Mouse (Mus musculus): Measurements from ENCODE around the gene Terb1. TPM values are rescaled to one million over a fixed set of nuclear protein-coding genes. Genes with fewer than 3 reads are reported as not detected.

Terb1 gene
- polyA plus RNA-seq, 1 experiment from 2014 or later: 0.70 TPM

- Histone ChIP-seq H3K27ac (ENCODE audit: low read depth, low read length) (no peak overlapping the region), H3K4me3 (ENCODE audit: low read depth, low read length) (no peak overlapping the region; the same call in 1 of the 2 replicates), H3K4me2 (ENCODE audit: low read depth, low read length) (peak overlapping the region; percentile 100), H3K4me1 (ENCODE audit: control insufficient read depth, insufficient read depth, low read length) (0 out of 2 replicates have a peak, but pooled peaks cover 5% of the 10 kb centered on the region), H3K36me3 (ENCODE audit: control insufficient read depth, insufficient read depth, low read length) (peaks cover 13% of the 10 kb centered on the region; the same call in 1 of the 2 replicates), H3K9ac (replicated peaks; ENCODE audit: low read depth, low read length) (no peak overlapping the region), H3K9me3 (ENCODE audit: control insufficient read depth, low read length) (no peaks in the 10 kb centered on the region), H3K27me3 (ENCODE audit: control insufficient read depth, insufficient read depth, low read length) (no peaks in the 10 kb centered on the region)
- 70% methylated on average over 3 of the region's 3 CpGs for WGBS
- peak; percentile 52; the same call in 1 of the 2 replicates for ATAC-seq (ENCODE audit: low read depth)
These were observed 424 bp upstream of the Terb1 start for GRCm38 (mm10) chr8:104510134-104510533.

DNA sequence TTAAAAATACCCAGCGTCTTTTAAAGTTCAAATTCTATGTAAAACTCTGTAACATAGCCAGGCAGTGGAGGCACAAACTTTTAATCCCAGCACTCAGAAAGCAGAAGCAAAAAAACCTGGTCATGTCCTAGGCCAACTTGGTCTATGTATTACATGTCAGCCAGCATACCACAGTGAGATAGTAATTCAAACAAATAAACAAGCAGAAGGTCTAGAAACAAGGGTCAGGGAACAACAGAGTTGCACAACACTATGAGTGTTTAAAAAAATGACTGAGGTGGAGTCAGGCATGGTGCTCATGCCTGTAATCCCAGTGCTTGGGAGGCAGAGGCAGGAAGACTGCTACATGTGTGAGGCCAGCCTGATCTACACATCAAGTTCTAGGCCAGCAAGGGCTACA is 30.6 kb downstream of the Terb1 start:
- Histone ChIP-seq H3K9ac (replicated peaks; ENCODE audit: low read depth, low read length) (no peak overlapping the region), H3K9me3 (ENCODE audit: control insufficient read depth, low read length) (no peaks in the 10 kb centered on the region), H3K4me1 (ENCODE audit: control insufficient read depth, insufficient read depth, low read length) (no peaks in the 10 kb centered on the region), H3K4me3 (ENCODE audit: low read depth, low read length) (no peak overlapping the region), H3K36me3 (ENCODE audit: control insufficient read depth, insufficient read depth, low read length) (no peaks in the 10 kb centered on the region), H3K4me2 (ENCODE audit: low read depth, low read length) (no peak overlapping the region), H3K27me3 (ENCODE audit: control insufficient read depth, insufficient read depth, low read length) (no peaks in the 10 kb centered on the region), H3K27ac (ENCODE audit: low read depth, low read length) (no peak overlapping the region)
- WGBS: 62% methylated on average over 1 of the region's 1 CpGs
- ATAC-seq (ENCODE audit: low read depth): no peak

DNA sequence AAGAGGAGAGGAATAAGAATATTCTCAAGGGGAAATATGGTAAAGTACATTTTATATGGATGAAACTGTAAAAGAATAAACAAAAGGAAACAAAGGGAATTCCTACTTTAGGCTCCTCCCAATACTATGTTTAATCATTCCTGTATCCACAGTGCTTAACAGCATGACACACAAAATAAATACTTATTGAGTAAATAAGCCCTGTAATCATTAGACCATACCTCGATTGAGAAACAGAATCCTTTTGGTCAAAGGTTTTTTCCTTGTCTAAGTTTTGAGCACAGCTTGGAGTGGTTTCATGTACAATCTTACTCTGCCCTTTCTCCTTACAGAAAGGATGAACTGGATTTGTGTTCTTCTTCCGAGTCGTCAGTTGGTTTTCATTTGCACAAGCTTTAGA is 37.2 kb downstream of the Terb1 start:
- WGBS: 87% methylated on average over 3 of the region's 3 CpGs
- Histone ChIP-seq H3K27me3 (ENCODE audit: control insufficient read depth, insufficient read depth, low read length) (no peaks in the 10 kb centered on the region), H3K9ac (replicated peaks; ENCODE audit: low read depth, low read length) (no peak overlapping the region), H3K36me3 (ENCODE audit: control insufficient read depth, insufficient read depth, low read length) (no peaks in the 10 kb centered on the region), H3K4me3 (ENCODE audit: low read depth, low read length) (no peak overlapping the region), H3K4me1 (ENCODE audit: control insufficient read depth, insufficient read depth, low read length) (no peaks in the 10 kb centered on the region), H3K27ac (ENCODE audit: low read depth, low read length) (no peak overlapping the region), H3K4me2 (ENCODE audit: low read depth, low read length) (no peak overlapping the region), H3K9me3 (ENCODE audit: control insufficient read depth, low read length) (no peaks in the 10 kb centered on the region)
- no peak for ATAC-seq (ENCODE audit: low read depth)

- WGBS: 68% methylated on average over 2 of the region's 2 CpGs
- Histone ChIP-seq H3K4me2 (ENCODE audit: low read depth, low read length) (no peak overlapping the region), H3K4me1 (ENCODE audit: control insufficient read depth, insufficient read depth, low read length) (no peaks in the 10 kb centered on the region), H3K9me3 (ENCODE audit: control insufficient read depth, low read length) (no peaks in the 10 kb centered on the region), H3K4me3 (ENCODE audit: low read depth, low read length) (no peak overlapping the region), H3K27ac (ENCODE audit: low read depth, low read length) (no peak overlapping the region), H3K9ac (replicated peaks; ENCODE audit: low read depth, low read length) (no peak overlapping the region), H3K27me3 (ENCODE audit: control insufficient read depth, insufficient read depth, low read length) (no peaks in the 10 kb centered on the region), H3K36me3 (ENCODE audit: control insufficient read depth, insufficient read depth, low read length) (no peaks in the 10 kb centered on the region)
- ATAC-seq (ENCODE audit: low read depth): no peak
These were observed 42.2 kb downstream of the Terb1 start for GRCm38 (mm10) chr8:104467463-104467862.

DNA sequence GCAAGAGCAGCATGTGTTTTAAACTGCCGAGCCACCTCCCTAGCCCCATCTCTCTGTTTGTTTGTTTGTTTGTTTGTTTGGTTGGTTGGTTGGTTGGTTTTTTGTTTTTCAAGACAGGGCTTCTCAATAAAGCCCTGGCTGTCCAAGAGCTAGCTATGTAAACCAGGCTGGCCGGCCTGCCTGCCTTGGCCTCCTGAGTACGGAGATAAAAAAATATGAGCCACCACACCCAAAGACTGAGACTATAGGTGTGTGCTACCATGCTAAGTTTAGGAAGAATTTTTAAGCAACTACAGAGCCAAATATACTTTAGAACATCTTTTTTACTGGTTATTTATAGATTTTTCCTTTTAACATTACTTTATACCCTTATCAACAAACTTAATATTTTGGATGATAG is 57.5 kb downstream of the Terb1 start:
- WGBS: 91% methylated on average over 3 of the region's 3 CpGs
- no peak for ATAC-seq (ENCODE audit: low read depth)
- Histone ChIP-seq H3K4me3 (ENCODE audit: low read depth, low read length) (no peak overlapping the region), H3K4me1 (ENCODE audit: control insufficient read depth, insufficient read depth, low read length) (no peaks in the 10 kb centered on the region), H3K27ac (ENCODE audit: low read depth, low read length) (no peak overlapping the region), H3K36me3 (ENCODE audit: control insufficient read depth, insufficient read depth, low read length) (no peaks in the 10 kb centered on the region), H3K9me3 (ENCODE audit: control insufficient read depth, low read length) (no peaks in the 10 kb centered on the region), H3K9ac (replicated peaks; ENCODE audit: low read depth, low read length) (no peak overlapping the region), H3K4me2 (ENCODE audit: low read depth, low read length) (no peak overlapping the region), H3K27me3 (ENCODE audit: control insufficient read depth, insufficient read depth, low read length) (no peaks in the 10 kb centered on the region)

- Histone ChIP-seq H3K27me3 (ENCODE audit: control insufficient read depth, insufficient read depth, low read length) (no peaks in the 10 kb centered on the region), H3K4me3 (ENCODE audit: low read depth, low read length) (no peak overlapping the region), H3K4me1 (ENCODE audit: control insufficient read depth, insufficient read depth, low read length) (no peaks in the 10 kb centered on the region), H3K9ac (replicated peaks; ENCODE audit: low read depth, low read length) (no peak overlapping the region), H3K27ac (ENCODE audit: low read depth, low read length) (no peak overlapping the region), H3K36me3 (ENCODE audit: control insufficient read depth, insufficient read depth, low read length) (no peaks in the 10 kb centered on the region), H3K9me3 (ENCODE audit: control insufficient read depth, low read length) (no peaks in the 10 kb centered on the region), H3K4me2 (ENCODE audit: low read depth, low read length) (no peak overlapping the region)
- WGBS: 81% methylated on average over 3 of the region's 3 CpGs
- no peak for ATAC-seq (ENCODE audit: low read depth)
These were observed 60.9 kb downstream of the Terb1 start for GRCm38 (mm10) chr8:104448796-104449195.

- no peak for ATAC-seq (ENCODE audit: low read depth)
- Histone ChIP-seq H3K27me3 (ENCODE audit: control insufficient read depth, insufficient read depth, low read length) (no peaks in the 10 kb centered on the region), H3K9me3 (ENCODE audit: control insufficient read depth, low read length) (no peaks in the 10 kb centered on the region), H3K4me2 (ENCODE audit: low read depth, low read length) (no peak overlapping the region), H3K9ac (replicated peaks; ENCODE audit: low read depth, low read length) (no peak overlapping the region), H3K4me1 (ENCODE audit: control insufficient read depth, insufficient read depth, low read length) (peaks cover 8% of the 10 kb centered on the region), H3K27ac (ENCODE audit: low read depth, low read length) (no peak overlapping the region), H3K36me3 (ENCODE audit: control insufficient read depth, insufficient read depth, low read length) (no peaks in the 10 kb centered on the region), H3K4me3 (ENCODE audit: low read depth, low read length) (no peak overlapping the region)
- WGBS: 80% methylated on average over 3 of the region's 3 CpGs
These were observed 63.7 kb downstream of the Terb1 start for GRCm38 (mm10) chr8:104446016-104446415.

DNA sequence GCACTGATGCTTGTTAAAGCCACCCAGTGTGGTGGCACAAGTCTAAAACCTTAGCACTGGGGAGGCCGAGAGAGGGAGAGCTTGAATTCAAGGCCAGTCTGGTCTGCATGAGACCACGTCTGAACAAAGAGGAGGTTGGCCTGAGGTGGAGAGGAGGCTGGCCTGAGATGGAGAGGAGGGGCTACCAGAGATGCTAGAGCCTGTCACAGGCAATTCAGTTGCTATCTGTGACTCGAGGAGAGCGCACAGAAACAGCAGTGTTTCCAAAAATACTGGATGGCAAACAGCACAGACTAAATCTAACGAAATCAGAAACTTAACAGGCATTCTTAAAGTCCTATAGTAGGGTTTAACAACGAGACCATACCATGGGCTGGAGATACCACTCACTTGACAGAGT is 64.5 kb downstream of the Terb1 start:
- WGBS: 61% methylated on average over 6 of the region's 6 CpGs
- Histone ChIP-seq H3K9ac (replicated peaks; ENCODE audit: low read depth, low read length) (no peak overlapping the region), H3K27me3 (ENCODE audit: control insufficient read depth, insufficient read depth, low read length) (no peaks in the 10 kb centered on the region), H3K4me2 (ENCODE audit: low read depth, low read length) (no peak overlapping the region), H3K36me3 (ENCODE audit: control insufficient read depth, insufficient read depth, low read length) (peaks cover under 1% of the 10 kb centered on the region; the same call in 1 of the 2 replicates), H3K4me3 (ENCODE audit: low read depth, low read length) (no peak overlapping the region), H3K27ac (ENCODE audit: low read depth, low read length) (no peak overlapping the region), H3K9me3 (ENCODE audit: control insufficient read depth, low read length) (no peaks in the 10 kb centered on the region), H3K4me1 (ENCODE audit: control insufficient read depth, insufficient read depth, low read length) (peaks cover 11% of the 10 kb centered on the region)
- no peak for ATAC-seq (ENCODE audit: low read depth)

GRCm38 (mm10) chr8:104443125-104443679 is 66.5 kb downstream of the Terb1 start:
- H3K4me3 ChIP-seq (ENCODE audit: low read depth, low read length): peak overlapping the region; percentile 97
- H3K27me3 ChIP-seq (ENCODE audit: control insufficient read depth, insufficient read depth, low read length): no peaks in the 10 kb centered on the region
- WGBS: 65% methylated on average over 7 of the region's 7 CpGs
- peak overlapping the region; percentile 92 for H3K27ac ChIP-seq (ENCODE audit: low read depth, low read length)
- peaks cover 11% of the 10 kb centered on the region for H3K4me1 ChIP-seq (ENCODE audit: control insufficient read depth, insufficient read depth, low read length)
- no peaks in the 10 kb centered on the region for H3K9me3 ChIP-seq (ENCODE audit: control insufficient read depth, low read length)
- peaks cover 16% of the 10 kb centered on the region for H3K36me3 ChIP-seq (ENCODE audit: control insufficient read depth, insufficient read depth, low read length)
- peak; percentile 41 for ATAC-seq (ENCODE audit: low read depth)
- peak overlapping the region; percentile 90; the same call in 1 of the 2 replicates for H3K4me2 ChIP-seq (ENCODE audit: low read depth, low read length)
- peak overlapping the region; percentile 97 for H3K9ac ChIP-seq (replicated peaks; ENCODE audit: low read depth, low read length)
